Mouse (Mus musculus) kidney, postnatal 4 days (tissue): ENCODE data around the gene Ube2n.

Source experiments
- DNase-seq, 2 experiments: peaks; one replicate each; pipeline ENCODE4 v3.0.0; 2021; ENCODE audit warnings: mixed read lengths in 2 of 2

Ube2n gene

GRCm38 (mm10) chr10:95514656-95515292 is at the start of gene Ube2n:
TSS of gene Ube2n (plus strand) at chr10:95515145.
- DNase-seq = peak; percentile 97 to 99

- DNase-seq = no peak
These were observed 49.5 kb upstream of the Ube2n start for GRCm38 (mm10) chr10:95465485-95465896.

- DNase-seq = no peak
These were observed 46.1 kb upstream of the Ube2n start for GRCm38 (mm10) chr10:95468894-95469293.

- no peak for DNase-seq
These were observed 43.8 kb upstream of the Ube2n start for GRCm38 (mm10) chr10:95471186-95471585.

GRCm38 (mm10) chr10:95471889-95472547 is 42.9 kb upstream of the Ube2n start:
- no peak for DNase-seq

- peak; percentile 90 to 92 for DNase-seq
These were observed 39.0 kb upstream of the Ube2n start for GRCm38 (mm10) chr10:95475923-95476322.

- no peak for DNase-seq
These were observed 37.4 kb upstream of the Ube2n start for GRCm38 (mm10) chr10:95477516-95477915.

- DNase-seq = peak; percentile 59 to 72
These were observed 25.3 kb upstream of the Ube2n start for GRCm38 (mm10) chr10:95489653-95490052.

- DNase-seq = no peak
These were observed 20.7 kb upstream of the Ube2n start for GRCm38 (mm10) chr10:95494268-95494667.

- peak in 1 of 2 experiments; percentile 9 for DNase-seq
These were observed 13.9 kb upstream of the Ube2n start for GRCm38 (mm10) chr10:95501033-95501432.

GRCm38 (mm10) chr10:95501463-95502081 is 13.4 kb upstream of the Ube2n start, which contains the start of gene Mrpl42:
TSS of gene Mrpl42 (minus strand) at chr10:95501940.
- peak; percentile 93 to 94 for DNase-seq

- DNase-seq = no peak
These were observed 11.3 kb upstream of the Ube2n start for GRCm38 (mm10) chr10:95503443-95504235.

GRCm38 (mm10) chr10:95504341-95504740 is 10.6 kb upstream of the Ube2n start:
- DNase-seq = peak in 1 of 2 experiments; percentile 16

- no peak for DNase-seq
These were observed 6.8 kb upstream of the Ube2n start for GRCm38 (mm10) chr10:95508126-95508525.

- DNase-seq = no peak
These were observed 6.2 kb upstream of the Ube2n start for GRCm38 (mm10) chr10:95508793-95509192.

GRCm38 (mm10) chr10:95509263-95509662 is 5.7 kb upstream of the Ube2n start:
- DNase-seq = no peak

GRCm38 (mm10) chr10:95512635-95513034 is 2.3 kb upstream of the Ube2n start:
- DNase-seq = no peak

GRCm38 (mm10) chr10:95513768-95514556 is 983 bp upstream of the Ube2n start:
- DNase-seq = no peak

GRCm38 (mm10) chr10:95515293-95515931 is 467 bp downstream of the Ube2n start:
- peak; percentile 56 to 71 for DNase-seq

GRCm38 (mm10) chr10:95517656-95518055 is 2.7 kb downstream of the Ube2n start:
- DNase-seq = no peak

- DNase-seq = no peak
These were observed 10.2 kb downstream of the Ube2n start for GRCm38 (mm10) chr10:95525037-95525675.
